Mouse (Mus musculus): ENCODE measurements around the gene Gm37240.
"Not testable (repeated sequence)": the region's sequence is repeated elsewhere in the genome, so short reads cannot be mapped to it uniquely, and the experiment has no call there.

The Gm37240 gene

DNA sequence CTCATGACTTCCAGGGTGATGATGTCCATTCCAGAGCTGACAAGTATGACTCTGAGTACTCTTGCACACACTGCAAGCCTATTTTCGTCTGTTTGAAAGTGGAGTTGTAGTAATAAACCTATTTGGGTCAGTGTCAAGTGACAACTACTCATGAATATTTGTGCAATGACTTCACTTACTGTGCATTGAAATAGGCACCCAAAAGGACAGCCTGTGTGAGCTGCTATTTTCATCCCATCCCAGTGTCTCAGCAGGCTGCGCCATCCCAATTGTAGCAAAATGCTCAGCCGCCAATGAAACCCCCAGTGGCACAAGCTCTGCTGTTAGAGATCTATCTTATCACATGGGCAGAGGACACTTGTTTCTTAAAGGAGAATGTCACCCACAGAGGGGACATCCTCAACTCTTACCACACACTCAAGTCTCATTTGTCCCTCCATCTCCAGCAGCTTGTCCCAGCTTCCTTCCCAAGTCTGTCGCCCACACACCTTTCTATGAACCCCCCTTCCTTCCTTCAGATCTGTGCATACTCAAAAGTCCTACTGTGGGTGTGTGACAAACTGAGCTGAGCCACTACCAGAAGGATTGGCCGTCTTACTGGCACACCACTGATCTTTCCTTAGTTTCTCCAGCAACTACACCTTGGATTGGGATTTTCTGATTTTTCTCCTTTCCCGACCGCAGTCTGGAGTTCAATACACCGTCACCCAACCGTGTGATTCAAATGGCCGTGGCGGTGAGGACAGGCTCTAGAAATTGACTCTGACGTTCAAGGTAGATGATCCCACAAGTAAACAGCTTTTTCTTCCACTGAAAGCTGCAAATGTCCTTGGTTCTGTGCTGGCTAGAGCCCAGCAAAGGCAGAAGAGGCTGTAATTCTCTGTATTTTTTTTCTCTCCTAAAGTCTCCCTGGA is 1234.4 kb downstream of the Gm37240 start:
- peak; percentile 45 for DNase-seq (ENCODE audit: low read depth, low spot score)

DNA sequence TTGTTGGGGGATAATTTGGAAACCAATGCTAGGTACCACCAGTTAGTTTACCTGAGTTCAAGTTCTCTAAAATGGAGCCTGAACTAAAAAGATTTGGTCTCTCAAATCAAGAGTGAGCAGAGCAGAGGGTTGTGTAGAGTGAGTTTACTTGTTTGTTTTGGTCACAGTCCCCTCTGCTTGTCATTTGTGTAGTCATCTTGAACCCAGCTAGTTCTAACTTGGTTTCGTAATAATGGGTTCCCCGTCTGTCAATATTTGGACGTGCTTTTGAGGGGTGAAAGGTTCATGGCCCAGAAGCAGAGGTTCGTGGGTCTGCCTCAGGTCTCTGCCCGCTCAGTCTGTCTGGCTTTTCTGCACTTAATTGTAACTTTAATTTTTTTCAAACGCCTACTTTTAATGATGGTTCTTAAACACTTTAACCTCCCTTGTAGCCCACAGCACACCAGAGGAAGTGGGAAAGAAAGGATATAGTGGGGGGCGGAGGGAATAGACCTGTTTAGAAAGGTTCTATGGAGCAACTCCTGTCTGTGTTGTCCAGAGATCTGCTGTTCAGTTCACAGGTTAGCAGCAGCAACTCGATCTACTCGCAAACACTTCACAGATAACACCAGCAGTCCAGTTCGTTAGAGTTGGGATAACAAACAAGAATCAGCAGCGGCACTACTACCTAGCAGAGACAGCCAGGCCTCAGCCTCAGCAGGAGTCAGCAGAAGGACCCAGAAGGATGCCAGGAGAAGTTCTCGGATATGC is 1237.6 kb downstream of the Gm37240 start:
- DNase-seq (ENCODE audit: low read depth, low spot score), result no peak

DNA sequence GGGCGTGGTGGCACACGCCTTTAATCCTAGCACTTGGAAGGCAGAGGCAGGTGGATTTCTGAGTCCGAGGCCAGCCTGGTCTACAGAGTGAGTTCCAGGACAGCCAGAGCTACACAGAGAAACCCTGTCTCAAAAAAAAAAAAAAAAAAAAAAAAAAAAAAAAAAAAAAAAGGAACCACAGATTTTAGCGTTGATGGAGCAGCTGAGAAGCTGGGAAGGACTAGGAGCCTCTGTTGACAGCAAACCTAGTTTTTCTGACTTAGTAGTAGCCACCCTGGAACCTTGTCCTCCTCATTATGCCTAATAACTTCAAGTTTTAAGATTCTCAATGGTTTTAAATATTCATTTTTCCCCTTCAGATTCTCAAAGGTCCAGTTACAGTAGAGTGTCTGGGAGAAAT is 1239.2 kb downstream of the Gm37240 start:
- not testable (repeated sequence) for DNase-seq (ENCODE audit: low read depth, low spot score)

DNA sequence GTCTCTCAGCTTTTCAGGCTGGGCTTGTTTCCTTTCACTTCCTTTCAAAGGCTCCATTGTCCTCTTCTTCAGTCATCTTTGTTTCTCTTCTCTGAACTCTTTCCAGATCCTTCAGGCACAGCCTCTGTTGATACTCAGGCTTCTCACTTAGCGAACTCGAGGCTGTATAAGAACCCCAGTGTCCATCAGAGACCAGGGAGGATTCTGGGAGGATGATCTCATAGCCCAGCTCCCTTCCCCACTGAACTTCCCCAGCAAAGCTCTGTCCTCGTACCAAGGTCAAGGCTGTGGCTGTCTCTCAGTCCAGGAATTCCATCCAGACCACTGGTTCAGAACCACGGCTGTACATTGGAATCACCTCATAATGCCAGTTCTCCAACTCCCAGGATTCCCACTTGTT is 1239.7 kb downstream of the Gm37240 start:
- DNase-seq (ENCODE audit: low read depth, low spot score), result peak; percentile 65

DNA sequence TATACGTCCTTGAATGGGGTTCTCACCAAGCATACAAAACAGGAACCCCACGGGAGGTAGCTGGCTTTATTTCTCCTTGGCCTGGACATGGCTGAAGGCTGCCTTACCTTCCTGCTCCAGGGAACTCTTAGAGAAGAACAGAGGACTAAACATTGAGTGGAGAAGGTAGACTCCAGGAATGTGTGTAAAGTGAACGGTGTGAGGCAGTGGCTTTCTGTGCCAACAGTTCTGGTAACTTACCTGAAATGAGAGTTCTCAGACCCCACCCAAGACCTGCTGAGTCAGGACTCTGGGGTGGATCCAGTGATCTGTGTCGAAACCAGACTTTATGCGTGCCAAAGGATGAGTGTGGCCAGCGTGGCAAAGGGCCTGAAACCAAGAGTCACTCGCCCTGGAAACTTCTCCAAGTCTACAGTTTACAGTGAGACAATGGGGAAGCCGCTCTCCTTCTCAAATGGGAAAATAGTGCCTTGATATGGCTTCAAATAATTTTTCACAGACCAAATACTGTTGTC is 1240.9 kb downstream of the Gm37240 start:
- peak; percentile 55 for DNase-seq (ENCODE audit: low read depth, low spot score)

DNA sequence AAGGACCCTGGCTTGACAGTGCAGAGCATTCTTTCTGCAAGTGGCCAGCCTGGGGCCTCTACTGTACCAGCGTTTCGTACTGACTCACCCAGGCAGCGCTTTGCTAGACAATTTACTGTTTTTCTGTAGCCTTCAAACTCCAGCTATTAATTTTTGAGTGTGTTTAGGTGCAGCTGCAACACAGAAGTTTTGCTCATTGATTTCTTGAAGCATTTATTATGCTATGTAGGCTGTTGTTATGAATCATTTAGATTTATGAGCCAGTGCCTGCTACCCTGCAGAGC is 1241.4 kb downstream of the Gm37240 start:
- DNase-seq (ENCODE audit: low read depth, low spot score), result no peak

DNA sequence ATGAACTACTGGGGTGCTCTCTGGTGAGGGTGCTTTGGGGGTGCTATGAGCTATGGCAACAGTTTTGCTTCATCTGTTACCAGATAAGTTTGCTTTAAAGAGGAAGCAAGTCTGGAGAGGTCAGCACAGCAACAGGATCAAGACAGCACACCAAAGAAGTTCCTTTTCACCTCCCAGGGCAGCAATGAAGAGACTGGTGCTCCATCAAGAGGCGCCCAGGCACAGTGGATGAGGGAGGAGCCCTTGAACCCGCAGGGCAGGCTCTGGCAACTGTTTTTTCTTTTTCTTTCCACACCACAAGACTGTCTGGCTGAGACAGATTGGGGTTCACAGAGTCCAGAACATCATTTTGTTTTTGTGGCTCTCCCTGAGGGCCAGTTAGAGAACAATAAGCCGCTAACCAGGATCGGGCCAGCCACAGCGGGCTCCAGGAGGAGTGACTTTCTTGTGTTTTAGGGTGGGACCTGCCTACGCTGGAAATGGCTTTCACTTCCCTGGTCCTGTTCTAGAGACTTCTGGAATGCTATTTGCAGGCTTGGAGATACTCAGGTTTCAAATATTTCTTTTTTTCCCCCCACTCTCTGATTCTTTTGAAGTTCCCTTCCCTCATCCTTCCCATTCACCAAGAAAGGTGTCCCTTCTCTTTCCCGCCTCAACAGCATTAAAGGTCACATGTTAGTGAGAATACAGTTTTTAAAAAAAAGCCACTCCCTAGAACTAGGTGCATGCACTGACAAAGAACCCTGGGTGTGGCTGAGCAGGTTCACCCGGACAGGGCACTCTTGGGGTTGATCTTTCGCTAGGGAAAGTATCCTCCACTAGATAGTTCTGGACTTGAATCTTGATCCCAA is 1241.9 kb downstream of the Gm37240 start:
- no peak for DNase-seq (ENCODE audit: low read depth, low spot score)

DNA sequence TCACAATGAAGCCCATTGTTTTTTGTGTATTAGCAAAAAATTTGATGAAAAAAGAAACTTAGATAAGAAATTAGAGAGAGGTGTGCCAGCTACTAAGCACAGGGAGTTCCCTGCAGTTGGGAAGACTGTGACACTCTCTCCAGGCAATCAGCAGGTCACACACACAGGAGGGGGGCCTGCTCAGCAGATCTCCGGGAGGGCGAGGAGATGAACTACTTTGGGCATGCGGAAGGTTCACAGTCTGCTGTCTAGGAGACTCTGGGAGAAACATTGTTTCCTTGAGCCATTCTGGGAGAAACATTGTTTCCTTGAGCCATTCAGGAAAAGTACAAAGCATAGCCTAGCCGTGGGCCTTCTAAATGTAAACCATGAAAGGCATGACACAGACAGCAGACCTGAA is 1244.4 kb downstream of the Gm37240 start:
- no peak for DNase-seq (ENCODE audit: low read depth, low spot score)

DNA sequence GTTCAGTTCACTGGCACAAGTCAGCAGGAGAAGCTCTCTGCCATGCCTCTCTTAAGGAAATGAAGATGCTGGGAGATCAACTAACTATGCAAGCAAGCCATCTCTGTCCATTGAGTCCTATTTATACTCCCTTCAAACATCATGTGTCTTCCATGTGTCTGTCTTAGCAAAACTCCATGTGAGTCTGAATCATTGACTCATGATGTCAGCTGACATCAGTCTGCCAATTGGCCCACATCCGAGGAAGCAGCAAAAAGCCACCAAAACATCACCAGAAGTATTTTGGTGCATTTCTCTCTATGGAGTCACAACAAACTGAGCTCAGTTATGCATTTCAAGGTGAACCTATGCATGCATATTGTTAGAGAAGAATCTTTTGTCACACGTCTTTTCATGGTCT is 1245.9 kb downstream of the Gm37240 start:
- peak; percentile 58 for DNase-seq (ENCODE audit: low read depth, low spot score)

DNA sequence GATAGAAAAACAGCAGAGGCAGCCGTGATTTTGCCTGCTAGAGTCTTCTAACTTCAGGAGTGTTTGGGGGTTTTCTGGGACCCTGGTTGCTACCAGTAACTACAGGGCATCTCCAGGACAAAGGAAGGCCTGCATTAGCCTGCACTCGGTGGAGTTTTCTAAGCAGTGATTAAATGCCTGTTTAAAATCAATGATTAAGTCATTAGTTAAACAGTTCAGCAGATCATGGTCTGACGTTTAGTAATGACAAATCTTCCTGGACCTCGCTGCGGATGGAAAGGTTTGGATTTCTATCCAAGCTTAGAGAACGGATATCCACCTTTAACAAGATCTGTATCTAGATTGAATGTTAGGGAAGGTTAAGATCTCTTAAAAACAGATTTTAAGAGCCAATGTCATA is 1246.8 kb downstream of the Gm37240 start:
- no peak for DNase-seq (ENCODE audit: low read depth, low spot score)

DNA sequence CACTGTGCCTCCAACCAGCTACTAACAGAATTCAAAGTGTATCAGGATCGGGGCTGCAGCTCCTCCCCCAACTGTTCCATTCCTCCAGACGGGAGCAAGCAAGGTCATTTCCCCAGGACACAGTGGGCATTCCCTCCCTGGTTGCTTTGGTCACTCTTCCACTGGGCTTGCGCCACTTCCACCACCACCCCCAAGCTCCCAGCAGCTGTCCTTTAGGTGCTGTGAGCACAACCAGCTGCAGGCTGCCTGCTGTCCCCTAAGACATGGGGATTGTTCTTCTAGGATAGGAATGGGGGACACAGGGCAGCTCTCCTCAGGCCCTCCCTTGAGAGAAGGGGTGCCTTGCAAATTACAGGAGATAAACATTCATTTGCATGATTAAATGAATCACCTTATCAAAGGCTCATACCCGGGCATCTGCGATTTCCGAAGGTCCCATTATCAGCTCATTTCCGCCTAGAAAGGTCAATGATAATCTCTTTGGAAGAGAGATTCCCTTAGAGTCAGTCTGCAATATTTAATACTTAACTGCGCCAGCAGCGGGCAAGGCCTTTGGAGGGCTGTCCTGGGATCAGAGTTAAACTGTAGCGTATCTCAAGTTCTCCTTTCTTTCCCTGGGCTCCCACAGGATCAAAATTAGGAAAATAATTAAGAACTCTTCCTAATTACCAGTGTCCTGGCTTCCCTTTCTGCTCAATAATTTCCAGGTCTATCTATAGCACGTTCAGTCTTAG is 1247.4 kb downstream of the Gm37240 start:
- no peak for DNase-seq (ENCODE audit: low read depth, low spot score)

DNA sequence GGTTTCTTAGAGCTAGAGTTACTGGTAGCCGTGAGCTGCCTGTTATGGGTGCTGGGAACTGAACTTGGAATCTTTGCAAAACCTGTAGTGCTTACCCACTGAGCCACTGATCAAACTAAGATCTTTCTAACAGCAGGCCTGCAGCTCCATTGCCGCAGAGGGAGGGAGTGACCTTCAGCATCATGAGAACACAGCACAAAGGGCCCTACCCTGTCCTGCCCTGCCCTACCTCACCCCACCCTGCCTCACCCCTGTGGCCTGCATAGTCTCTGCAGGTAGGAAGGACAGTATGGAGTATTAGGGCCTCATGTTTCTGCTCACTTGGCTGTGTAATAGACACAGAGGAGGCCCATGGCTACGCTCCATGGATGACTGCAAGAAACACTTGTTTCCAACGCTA is 1248.5 kb downstream of the Gm37240 start:
- no peak for DNase-seq (ENCODE audit: low read depth, low spot score)

DNA sequence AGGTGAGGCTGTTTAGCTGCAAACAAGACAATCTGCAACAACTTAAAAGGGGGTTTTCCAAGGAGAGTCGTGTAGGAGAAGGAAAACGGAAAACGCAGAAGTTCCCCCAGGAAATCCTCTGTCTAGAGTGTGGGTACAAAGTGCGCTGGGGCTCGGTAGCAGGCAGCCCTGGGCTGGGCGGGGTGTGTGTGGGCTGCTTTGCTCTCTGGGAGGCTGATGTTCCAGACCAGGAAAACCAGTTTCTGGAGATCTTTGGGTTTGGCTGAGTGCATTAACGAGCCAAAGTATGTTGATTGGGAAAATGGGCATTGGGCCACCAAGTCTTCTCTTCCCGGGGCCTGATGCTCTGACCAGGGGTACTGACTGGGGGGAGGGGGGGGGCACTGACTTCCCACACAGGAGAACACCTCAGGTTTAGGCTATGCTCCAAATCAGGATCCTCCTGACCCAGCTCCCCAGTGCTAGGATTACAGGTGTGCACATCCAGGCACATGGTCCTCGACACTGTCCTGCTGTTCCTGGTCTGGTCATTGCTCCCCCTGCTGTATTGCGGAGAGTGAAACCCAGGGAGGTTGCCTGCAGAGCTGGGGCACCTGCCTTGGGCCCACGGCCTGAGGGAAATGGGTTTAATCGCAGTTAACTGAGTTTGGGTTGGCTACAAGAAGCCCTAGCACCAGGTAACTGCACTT is 1249.3 kb downstream of the Gm37240 start:
- DNase-seq (ENCODE audit: low read depth, low spot score), result no peak

DNA sequence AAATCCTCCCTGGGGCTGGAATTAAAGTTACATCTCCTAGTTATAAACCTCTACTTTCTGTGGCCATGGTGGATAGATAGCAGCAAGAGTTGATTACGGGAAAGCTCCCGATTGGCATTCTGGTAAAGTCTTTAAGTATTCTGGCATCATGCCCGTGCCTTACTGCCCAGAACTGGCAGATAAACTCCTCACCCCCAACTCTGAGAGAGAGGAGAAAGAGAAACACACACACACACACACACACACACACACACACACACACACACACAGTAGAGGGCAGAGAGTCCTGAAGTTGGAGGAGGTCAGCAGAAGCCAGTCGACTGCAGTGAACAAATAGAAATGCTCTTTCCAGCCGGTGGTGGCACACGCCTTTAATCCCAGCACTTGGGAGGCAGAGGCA is 1250.2 kb downstream of the Gm37240 start:
- DNase-seq (ENCODE audit: low read depth, low spot score), result no peak

DNA sequence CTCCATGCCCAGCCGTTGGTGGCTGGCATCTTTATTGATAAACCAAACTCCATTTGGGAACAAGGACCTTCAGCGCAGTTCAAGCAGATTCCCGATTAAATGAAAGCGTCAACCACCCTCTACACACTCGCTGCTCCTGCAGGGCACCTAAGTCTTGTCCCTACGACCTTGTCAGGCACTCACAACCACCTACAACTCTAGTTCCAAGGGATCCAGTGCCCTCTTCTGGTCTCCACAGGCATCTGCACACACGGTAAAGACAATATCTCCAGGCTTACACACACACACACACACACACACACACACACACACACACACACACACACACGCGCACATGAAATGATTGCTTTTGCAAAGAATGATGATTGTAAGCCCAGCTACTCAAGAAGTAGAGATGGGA is 1255.7 kb downstream of the Gm37240 start:
- DNase-seq (ENCODE audit: low read depth, low spot score), result no peak

DNA sequence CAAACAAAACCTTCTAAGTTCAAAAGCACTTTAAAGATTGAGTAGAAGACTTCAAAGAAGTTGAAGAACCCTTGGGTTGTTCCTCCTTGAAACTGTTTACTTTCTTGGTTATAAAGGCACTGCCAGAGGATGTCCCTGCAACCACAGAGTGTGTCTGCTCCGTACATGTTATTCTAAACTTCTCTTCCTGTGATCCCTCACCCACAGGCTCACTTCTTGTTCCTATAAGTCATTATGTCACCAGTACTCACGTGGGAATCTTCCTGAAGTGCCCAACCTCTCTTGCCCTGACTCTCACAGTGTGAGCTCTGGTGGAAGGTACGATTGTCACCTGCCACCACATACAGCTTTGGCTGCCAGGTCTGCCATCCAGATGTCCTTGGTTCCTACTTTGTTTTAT is 1265.3 kb downstream of the Gm37240 start:
- no peak for DNase-seq (ENCODE audit: low read depth, low spot score)

DNA sequence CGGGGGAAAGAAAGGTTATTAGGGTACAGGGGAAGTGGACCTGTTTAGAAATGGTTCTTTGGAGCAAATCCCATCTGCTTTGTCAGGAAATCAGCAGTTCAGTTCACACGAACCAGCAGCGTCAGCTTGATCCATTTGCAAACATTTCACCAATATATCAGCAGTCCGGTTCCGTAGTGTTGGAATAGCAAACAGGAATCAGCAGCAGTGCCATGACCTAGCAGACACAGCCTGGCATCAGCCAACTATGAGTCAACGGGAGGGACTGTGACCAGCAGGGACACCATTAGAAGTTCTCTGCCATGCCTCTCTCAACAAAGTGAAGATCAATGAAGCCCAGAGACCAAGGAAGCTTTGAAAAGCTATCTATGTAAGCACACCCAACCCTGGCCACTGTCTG is 1267.6 kb downstream of the Gm37240 start:
- no peak for DNase-seq (ENCODE audit: low read depth, low spot score)

DNA sequence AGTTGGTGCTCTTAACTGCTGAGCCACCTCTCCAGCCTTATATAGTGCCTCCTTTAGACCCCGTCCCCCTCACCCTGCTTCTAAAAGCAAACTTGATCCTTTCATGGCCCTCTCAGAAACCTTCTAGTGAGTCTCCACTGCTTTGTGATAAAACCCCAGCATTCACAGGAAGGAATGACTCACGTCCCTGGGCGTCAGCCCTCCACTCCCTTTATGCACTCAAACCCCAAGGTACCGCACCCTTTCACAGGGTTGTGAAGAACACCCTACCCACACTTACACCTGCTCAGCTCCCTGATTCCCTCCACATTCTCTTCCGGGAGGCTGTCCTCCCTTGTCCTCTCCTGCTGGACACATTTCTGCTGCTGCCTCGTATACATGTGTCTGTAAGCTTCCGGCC is 1268.3 kb downstream of the Gm37240 start:
- DNase-seq (ENCODE audit: low read depth, low spot score), result no peak

DNA sequence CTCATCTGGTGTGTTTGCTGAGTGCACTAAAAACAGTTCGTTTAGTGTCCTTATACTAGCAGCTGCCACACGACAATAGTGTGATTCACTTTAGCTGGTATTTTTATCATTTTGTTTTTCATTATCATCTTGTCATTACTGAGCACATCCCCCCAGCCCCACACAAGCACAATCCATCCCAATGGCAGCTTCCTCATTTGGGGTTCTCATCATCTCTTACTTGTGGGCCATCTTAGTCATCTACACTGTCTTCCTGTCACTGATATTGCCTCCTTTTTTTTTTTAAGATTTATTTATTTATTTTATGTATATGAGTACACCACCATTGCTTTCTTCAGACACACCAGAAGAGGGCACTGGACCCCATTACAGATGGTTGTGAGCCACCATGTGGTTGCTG is 1268.7 kb downstream of the Gm37240 start:
- DNase-seq (ENCODE audit: low read depth, low spot score), result no peak

DNA sequence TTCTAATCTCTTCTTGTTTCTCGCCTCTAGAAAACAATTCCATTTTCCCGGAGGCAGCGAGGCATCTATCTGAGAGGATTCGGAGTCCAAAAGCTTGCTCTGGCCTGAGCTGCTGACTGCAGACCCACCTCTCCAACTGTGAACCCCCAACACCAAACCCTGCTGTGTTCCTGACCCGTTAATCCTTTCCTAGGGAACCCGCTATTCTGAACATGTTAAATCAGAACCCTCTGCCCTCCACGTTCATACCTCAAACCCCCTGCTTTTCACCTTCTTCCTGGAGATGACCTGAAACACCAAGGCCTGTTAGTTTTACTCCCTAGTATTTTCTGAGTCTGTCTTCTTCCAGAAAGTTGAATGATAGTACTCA is 1271.5 kb downstream of the Gm37240 start:
- no peak for DNase-seq (ENCODE audit: low read depth, low spot score)
